Mouse (Mus musculus): ENCODE measurements around the gene Svbp.

The Svbp gene

DNA sequence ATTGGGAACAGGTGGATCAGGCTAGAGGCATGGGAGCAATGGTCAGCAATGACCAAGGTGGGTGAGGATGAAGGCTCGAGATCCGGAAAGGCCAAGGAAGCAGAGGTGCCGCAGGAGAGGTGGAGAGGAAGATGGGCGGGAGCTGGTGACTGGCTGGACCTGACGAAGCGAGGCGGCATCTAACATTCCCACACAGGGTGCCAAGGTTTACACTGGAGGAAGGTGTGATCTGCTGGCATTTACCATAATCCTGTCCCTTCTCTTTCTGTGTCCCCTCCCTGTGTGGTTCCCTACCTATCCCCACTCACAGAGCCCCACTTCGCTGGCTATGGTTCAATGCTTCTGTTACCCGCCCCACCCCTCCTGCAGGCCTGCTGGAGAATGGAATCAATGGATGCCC lies 50.9 kb downstream of the Svbp start:
- no peak for DNase-seq (ENCODE audit: low read depth, low spot score)

DNA sequence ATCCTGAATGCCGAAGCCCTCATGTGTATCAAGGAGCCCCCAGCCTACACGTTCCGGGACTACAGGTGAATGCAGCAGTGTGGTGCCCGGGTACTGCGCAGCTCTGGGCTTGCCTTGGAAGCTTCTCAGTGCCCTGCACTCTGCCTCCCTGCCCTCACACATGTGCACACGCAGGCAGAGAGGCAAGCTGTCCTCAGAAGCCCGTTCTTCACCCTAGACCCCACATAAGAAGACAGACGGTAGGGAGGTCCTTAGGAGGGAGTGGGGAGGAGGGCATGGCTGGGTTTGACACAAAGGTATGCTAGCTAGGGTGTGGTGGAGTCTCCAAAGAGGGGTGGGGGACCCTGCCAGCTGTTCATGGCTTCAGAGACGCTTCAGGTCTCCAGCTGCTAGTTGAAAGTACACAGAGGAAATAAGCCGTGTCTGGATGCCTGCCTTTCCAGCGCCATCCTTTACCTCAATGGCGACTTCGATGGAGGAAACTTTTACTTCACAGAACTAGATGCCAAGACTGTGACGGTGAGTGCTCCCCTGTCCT lies 51.7 kb downstream of the Svbp start:
- no peak for DNase-seq (ENCODE audit: low read depth, low spot score)

DNA sequence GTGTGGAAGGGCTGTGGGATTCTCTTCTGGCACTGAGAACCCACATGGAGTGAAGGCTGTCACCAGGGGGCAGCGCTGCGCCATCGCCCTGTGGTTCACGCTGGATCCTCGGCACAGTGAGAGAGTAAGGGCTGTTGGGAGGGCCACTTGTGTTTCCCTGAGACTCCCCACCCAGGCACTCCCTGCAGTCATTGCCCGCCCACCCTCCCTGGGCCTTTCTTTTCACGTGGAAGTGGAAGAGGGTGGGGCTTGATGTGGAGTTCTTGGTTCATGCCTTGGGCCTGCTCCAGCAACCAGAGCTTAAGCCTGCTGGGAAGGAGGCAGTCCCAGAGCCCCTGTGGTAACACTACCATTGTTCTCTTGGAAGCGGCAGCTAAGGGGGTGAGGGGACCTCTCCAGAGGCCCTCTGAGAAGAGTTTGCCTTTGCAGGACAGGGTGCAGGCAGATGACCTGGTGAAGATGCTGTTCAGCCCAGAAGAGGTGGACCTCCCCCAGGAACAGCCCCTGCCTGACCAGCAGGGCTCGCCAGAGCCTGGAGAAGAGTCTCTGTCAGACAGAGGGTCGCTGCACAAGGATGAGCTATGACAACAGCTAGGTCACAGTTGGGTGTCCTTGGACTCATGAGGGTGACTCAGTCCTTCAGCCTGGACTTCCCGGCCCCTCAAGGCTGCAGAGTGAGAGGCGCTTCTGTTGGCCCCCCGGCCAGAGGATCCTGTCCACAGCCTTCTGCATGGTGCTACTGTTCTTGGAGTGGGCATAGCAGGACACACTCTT lies 52.5 kb downstream of the Svbp start:
- DNase-seq (ENCODE audit: low read depth, low spot score) = peak; percentile 48

DNA sequence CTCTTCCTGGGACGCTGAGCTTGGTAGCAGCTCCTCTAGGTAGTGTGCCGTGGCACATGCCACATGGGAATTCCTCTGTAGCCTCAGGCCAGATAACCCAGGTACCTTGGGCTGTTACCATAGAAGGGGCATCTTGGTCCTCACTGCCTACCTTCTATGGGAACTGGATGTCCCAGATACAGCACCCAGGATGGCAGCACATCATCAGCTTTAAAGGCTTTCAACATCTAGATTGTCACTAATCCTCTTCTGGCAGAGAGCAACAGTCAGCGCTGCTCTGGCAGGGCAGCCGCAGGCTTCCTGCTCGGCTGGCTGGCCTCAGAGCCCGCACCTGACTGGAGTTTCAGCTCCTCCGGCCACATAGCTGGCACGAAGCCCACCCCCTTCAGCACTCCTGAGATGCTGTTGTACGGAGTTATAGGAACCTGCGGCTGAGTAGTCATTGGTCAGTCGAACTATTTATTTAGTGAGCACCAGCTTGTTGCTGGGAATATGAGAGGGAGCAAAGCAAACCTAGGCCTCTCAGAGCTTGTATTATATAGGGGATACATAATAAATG lies 53.4 kb downstream of the Svbp start:
- DNase-seq (ENCODE audit: low read depth, low spot score) = no peak

Measured in mesoderm, embryonic 11.5 days (tissue).